Mouse (Mus musculus): Measurements from ENCODE around the gene Smoc1. TPM values are rescaled to one million over a fixed set of nuclear protein-coding genes. Genes with fewer than 3 reads are reported as not detected.

Gene Smoc1
- polyA plus RNA-seq, 1 experiment from 2014 or later, result 27.8 TPM

DNA sequence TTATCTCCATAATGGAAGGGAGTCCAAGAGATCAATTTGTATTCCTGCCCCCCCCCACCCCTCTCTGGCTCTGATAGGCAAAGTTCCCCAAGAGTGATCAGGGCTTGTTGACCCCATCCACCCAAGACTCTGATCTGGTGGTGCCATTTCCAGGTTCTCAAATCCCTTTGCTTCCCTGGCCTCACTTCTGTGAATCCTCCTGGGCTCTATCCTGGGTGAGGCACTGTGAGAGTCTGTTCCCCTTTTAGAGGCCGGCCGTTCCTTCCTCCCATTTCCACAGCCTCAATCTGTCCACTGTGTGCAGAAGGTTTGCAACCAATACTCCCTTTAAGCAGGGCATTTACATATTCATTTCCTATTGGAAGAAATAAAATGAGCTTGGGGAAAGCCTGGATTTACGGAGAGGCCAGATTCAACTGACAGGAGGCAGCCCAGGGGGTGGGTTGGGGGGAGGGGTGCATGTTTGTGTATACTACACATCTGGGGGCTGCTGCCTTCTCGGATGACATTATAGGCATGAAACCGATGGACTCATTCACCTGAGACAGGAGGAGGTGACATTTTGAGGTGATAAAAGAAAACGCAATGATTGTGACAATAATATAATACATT lies 199.5 kb downstream of the Smoc1 start:
- H3K4me2 ChIP-seq, result no peak overlapping the region
- H3K27me3 ChIP-seq (replicated peaks), result no peaks in the 10 kb centered on the region
- 27% methylated on average over 6 of the region's 6 CpGs for WGBS
- no peaks in the 10 kb centered on the region for H3K9me3 ChIP-seq
- H3K36me3 ChIP-seq (replicated peaks), result no peaks in the 10 kb centered on the region
- peak; percentile 54 for ATAC-seq (replicated peaks)
- peak overlapping the region; percentile 60 for H3K27ac ChIP-seq
- no peak overlapping the region for H3K9ac ChIP-seq
- peaks cover 31% of the 10 kb centered on the region for H3K4me1 ChIP-seq
- H3K4me3 ChIP-seq, result no peak overlapping the region

GRCm38 (mm10) chr12:81226590-81226989 lies 200.0 kb downstream of the Smoc1 start:
- H3K4me1 ChIP-seq, result peaks cover 31% of the 10 kb centered on the region
- ATAC-seq (replicated peaks), result peak; percentile 60; the same call in 1 of the 2 replicates
- no peaks in the 10 kb centered on the region for H3K27me3 ChIP-seq (replicated peaks)
- no peaks in the 10 kb centered on the region for H3K9me3 ChIP-seq
- no peak overlapping the region for H3K9ac ChIP-seq
- H3K36me3 ChIP-seq (replicated peaks), result no peaks in the 10 kb centered on the region
- no peak overlapping the region for H3K4me2 ChIP-seq
- no peak overlapping the region for H3K4me3 ChIP-seq
- 45% methylated on average over 3 of the region's 3 CpGs for WGBS
- H3K27ac ChIP-seq, result peak overlapping the region; percentile 60

DNA sequence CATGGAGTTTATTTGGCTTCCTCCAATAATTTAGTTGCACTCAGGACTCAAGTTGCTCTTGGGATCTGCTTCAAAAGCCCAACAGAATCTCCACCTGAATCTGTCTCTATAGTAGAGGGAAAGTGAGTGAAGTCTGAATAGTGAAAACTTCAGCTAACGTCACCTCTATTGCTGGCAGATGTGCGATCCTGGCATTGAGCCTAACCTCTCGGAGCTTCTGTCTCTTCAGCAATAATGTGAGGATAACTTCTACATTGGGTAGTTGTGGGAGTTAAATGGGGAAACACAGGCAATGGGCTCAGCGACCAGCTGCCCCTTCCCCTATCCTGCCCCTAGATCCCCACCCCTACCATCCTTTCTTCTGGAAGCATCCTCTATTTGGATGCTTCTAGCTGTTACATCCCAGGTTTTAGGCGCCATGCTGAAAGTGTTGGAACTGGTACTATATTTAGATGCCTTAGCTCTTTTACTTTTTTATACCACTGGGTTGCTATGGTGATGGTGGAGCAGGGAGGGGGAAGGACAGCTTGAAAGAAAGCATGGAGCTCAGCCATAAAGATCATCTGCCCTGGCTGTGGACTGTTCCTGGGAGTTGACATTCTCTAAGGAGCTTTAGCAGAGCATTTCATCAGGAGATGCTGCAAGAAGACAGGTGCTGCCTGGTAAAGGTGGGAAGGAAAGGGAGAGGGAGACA lies 201.3 kb downstream of the Smoc1 start:
- no peak overlapping the region for H3K9ac ChIP-seq
- H3K27ac ChIP-seq, result peak overlapping the region; percentile 76
- peak; percentile 80 for ATAC-seq (replicated peaks)
- no peaks in the 10 kb centered on the region for H3K9me3 ChIP-seq
- no peaks in the 10 kb centered on the region for H3K27me3 ChIP-seq (replicated peaks)
- WGBS, result 48% methylated on average over 5 of the region's 5 CpGs
- H3K4me2 ChIP-seq, result peak overlapping the region; percentile 20; the same call in 1 of the 2 replicates
- peaks cover 31% of the 10 kb centered on the region for H3K4me1 ChIP-seq
- no peaks in the 10 kb centered on the region for H3K36me3 ChIP-seq (replicated peaks)
- no peak overlapping the region for H3K4me3 ChIP-seq

DNA sequence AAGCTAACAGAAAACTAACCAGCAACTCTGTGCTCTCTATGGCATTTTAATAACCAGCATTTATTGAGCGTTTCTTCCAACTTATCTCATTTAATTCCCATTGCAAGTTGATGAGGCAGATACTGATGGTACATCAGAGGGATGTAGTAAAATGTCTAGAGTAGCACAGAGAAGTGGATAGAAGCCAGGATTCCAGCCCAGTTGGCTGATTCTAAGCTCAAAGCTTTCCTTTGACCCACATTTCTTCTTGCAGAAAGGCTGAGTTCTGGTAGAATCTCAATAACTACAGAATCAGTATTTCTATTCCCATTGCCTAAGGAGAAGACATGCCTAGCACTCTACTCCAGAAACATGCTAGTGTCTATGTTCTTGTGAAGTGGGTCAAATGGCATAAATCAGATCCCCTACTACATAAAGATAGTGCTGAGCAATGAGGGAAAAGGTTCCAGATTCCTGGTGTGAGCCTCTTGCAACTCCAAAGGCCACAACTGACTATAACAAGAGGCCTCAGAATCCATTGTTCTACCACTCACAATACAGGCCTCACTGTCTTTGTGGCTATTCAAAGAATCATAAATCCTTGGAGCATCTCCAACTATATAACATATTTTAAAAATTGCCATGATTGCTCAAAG lies 207.3 kb downstream of the Smoc1 start:
- H3K9me3 ChIP-seq, result no peaks in the 10 kb centered on the region
- H3K4me2 ChIP-seq, result no peak overlapping the region
- H3K27ac ChIP-seq, result no peak overlapping the region
- peaks cover under 1% of the 10 kb centered on the region; the same call in 1 of the 2 replicates for H3K4me1 ChIP-seq
- H3K4me3 ChIP-seq, result no peak overlapping the region
- no peak for ATAC-seq (replicated peaks)
- 93% methylated on average over 1 of the region's 1 CpGs for WGBS
- no peak overlapping the region for H3K9ac ChIP-seq
- no peaks in the 10 kb centered on the region for H3K27me3 ChIP-seq (replicated peaks)
- H3K36me3 ChIP-seq (replicated peaks), result no peaks in the 10 kb centered on the region

DNA sequence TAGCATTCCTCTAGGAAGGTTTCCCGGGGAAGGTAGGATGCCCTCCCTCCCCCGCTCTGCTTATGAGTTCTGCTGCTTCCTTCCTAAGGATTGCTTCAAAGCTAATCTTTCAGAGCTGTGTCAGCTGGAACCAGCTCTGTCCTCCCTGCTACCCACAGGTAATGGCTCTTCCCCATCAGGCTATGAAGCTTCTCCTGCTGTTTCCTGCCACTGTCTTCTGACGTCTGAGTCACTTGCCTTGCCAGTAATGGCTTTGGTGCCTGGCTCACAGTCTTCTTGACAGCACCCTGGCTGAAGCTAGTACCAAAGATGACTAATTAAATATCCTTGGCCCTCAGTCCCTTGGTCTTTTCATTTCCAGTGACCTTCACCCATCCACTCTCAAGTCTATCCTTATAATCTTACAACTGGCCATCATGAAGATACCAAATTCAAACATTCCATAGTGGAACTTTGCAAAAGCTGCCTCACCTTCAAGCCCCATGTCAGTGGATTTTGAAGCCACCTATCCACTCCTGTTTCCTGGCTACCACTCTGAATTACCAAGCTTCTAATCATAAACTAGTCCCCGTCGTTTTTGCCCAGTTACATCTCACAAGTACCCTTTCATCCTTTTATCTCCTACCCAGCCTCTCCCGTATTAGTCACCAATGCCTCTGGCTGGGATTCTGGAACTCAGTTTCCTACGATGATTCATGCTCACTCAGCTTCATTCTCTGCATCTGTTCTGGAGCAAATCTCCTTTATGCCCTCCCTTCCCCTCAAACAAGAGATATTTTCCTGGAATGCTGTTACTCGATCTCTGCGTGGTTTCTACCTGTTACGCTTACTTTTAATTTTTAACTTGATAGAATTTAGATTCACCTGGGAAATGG lies 209.1 kb downstream of the Smoc1 start:
- no peaks in the 10 kb centered on the region for H3K36me3 ChIP-seq (replicated peaks)
- no peak overlapping the region for H3K9ac ChIP-seq
- H3K27me3 ChIP-seq (replicated peaks), result no peaks in the 10 kb centered on the region
- no peak overlapping the region for H3K4me3 ChIP-seq
- no peak overlapping the region for H3K27ac ChIP-seq
- ATAC-seq (replicated peaks), result no peak
- no peaks in the 10 kb centered on the region for H3K4me1 ChIP-seq
- no peak overlapping the region for H3K4me2 ChIP-seq
- no peaks in the 10 kb centered on the region for H3K9me3 ChIP-seq
- WGBS, result 87% methylated on average over 10 of the region's 10 CpGs

Small RNA genes lying within 50 kb of the gene (microRNA-seq; reads per million reads assigned to microRNA genes)
- 15.8 reads per million, percentile 33 among the genes with 10 or more reads in this experiment for gene Mir3067

Other genes with a start within 250 kb of the Smoc1 start
- gene Susd6, start 236.3 kb upstream of the Smoc1 start, polyA plus RNA-seq (2015; fragmentation: Nextera tagmentation; extraction: Ambion mirVana), result 13.2 and 13.6 TPM in 2 replicates
- 404 and 430 TPM in 2 replicates for gene Srsf5, start 81.3 kb upstream of the Smoc1 start, polyA plus RNA-seq (2015; fragmentation: Nextera tagmentation; extraction: Ambion mirVana)
- gene Slc10a1, start 58.1 kb upstream of the Smoc1 start, polyA plus RNA-seq (2015; fragmentation: Nextera tagmentation; extraction: Ambion mirVana), result 0.50 and 0.66 TPM in 2 replicates